27 mouse cellular contexts compared by ENCODE assay signal in genomic region chr14:34209942-34210341, GRCm38 (mm10). TPM values are rescaled to one million over a fixed set of nuclear protein-coding genes. Genes with fewer than 3 reads are reported as not detected.
"Had no signal": no experiment of that assay in that cellular context is flagged by ENCODE, and none has a peak within 500 bp of the region (broad histone marks: within the 10 kb centered on the region; RNA-seq: fewer than 3 reads in every experiment).

No protein-coding gene starts in this region.

- H3K4me2 ChIP-seq: heart, embryonic 12.5 days; hindbrain, embryonic 12.5 days; hindbrain, embryonic 14.5 days; limb, embryonic 12.5 days; liver, embryonic 11.5 days; liver, embryonic 13.5 days; liver, embryonic 15.5 days had no signal

- H3K36me3 ChIP-seq: heart, embryonic 10.5 days; heart, embryonic 12.5 days; hindbrain, embryonic 10.5 days; hindbrain, embryonic 12.5 days; limb, embryonic 10.5 days; limb, embryonic 12.5 days; liver, embryonic 13.5 days; liver, embryonic 15.5 days had no signal

- ATAC-seq: hindbrain, embryonic 16.5 days; inflammation-experienced regulatory T-cells, adult 6 months had no signal

- DNase-seq: gastrocnemius, adult 2 months; gastrocnemius, postnatal 10 days; gastrocnemius, postnatal 25 days; heart, adult 18-20 months; heart, postnatal 10 days; heart, postnatal 4 days; kidney, adult 18-20 months; kidney, adult 8-10 months; kidney, postnatal 10 days; kidney, postnatal 25 days; kidney, postnatal 4 days; layer of hippocampus, adult 9-11 months; liver; liver, embryonic 13.5 days had no signal

- H3K27ac ChIP-seq: gastrocnemius, adult 2 months; heart, embryonic 10.5 days; hindbrain, embryonic 10.5 days; hindbrain, embryonic 12.5 days; hindbrain, embryonic 14.5 days; left cerebral cortex, adult 2 months; limb, embryonic 10.5 days; limb, embryonic 12.5 days; liver, embryonic 13.5 days; liver, embryonic 15.5 days had no signal

- H3K4me1 ChIP-seq: heart, embryonic 10.5 days; heart, embryonic 12.5 days; hindbrain, embryonic 10.5 days; hindbrain, embryonic 12.5 days; limb, embryonic 10.5 days; limb, embryonic 12.5 days; liver, embryonic 13.5 days; liver, embryonic 15.5 days had no signal

- H3K9me3 ChIP-seq: heart, embryonic 10.5 days; heart, embryonic 12.5 days; hindbrain, embryonic 10.5 days; hindbrain, embryonic 12.5 days; limb, embryonic 10.5 days; limb, embryonic 12.5 days; liver, embryonic 13.5 days; liver, embryonic 15.5 days had no signal

- H3K27me3 ChIP-seq: heart, embryonic 12.5 days; hindbrain, embryonic 12.5 days; limb, embryonic 12.5 days; liver, embryonic 13.5 days; liver, embryonic 15.5 days had no signal

- H3K4me3 ChIP-seq: gastrocnemius, adult 2 months; heart, embryonic 10.5 days; heart, embryonic 12.5 days; hindbrain, embryonic 10.5 days; hindbrain, embryonic 12.5 days; left cerebral cortex, adult 2 months; limb, embryonic 10.5 days; limb, embryonic 12.5 days; liver, embryonic 13.5 days; liver, embryonic 15.5 days had no signal

- H3K9ac ChIP-seq: heart, embryonic 12.5 days; hindbrain, embryonic 12.5 days; hindbrain, embryonic 14.5 days; limb, embryonic 12.5 days; liver, embryonic 13.5 days; liver, embryonic 15.5 days had no signal

RNA-seq across cellular contexts. Expression of gene Npy4r, which starts 57.7 kb away (rescaled TPM):
- polyA plus RNA-seq: frontal cortex, adult 2 months; hindbrain, embryonic 10.5 days; inflammation-experienced regulatory T-cells, adult 6 months; limb, embryonic 10.5 days; limb, embryonic 12.5 days; liver, embryonic 13.5 days had no signal
